Mouse (Mus musculus): ENCODE measurements around the gene Arhgdia.

GRCm38 (mm10) chr11:120608241-120609034 is 27.0 kb upstream of the Arhgdia start, which contains the start of gene Npb:
- no peak for TF ChIP-seq ZKSCAN1 (IDR thresholded peaks at IDR 0.05; ENCODE audit: borderline replicate concordance, low read depth, low read length)
- TF ChIP-seq CHD1 (IDR thresholded peaks at IDR 0.05; ENCODE audit: low read depth, low read length): no peak
